Mouse (Mus musculus) stomach, postnatal 0 days (tissue): ENCODE measurements at regions not wholly inside any gene's neighbourhood (a gene's known extent, or its start where the extent isn't known, plus 50 kb on each side); places are given as distances from the start of the nearest gene placed in this dataset.

Experiments
- CTCF ChIP-seq: IDR thresholded peaks from 2 replicates; pipeline ENCODE4 v1.5.1; 2016; ENCODE audit warnings: antibody characterized with exemption, low read depth, mild to moderate bottlenecking, moderate library complexity
- EP300 ChIP-seq: optimal IDR thresholded peaks from 2 replicates; pipeline ENCODE3; 2016; ENCODE audit warnings: antibody characterized with exemption

GRCm38 (mm10) chr5:134014257-134015163 lies 85.0 kb upstream of the Castor2 start:
- TF ChIP-seq CTCF (no peak), EP300 (no peak)
